Mouse (Mus musculus): Measurements from ENCODE around the gene Slc9a1. TPM values are rescaled to one million over a fixed set of nuclear protein-coding genes. Genes with fewer than 3 reads are reported as not detected.

The Slc9a1 gene
- polyA plus RNA-seq, 1 experiment: not detected

DNA sequence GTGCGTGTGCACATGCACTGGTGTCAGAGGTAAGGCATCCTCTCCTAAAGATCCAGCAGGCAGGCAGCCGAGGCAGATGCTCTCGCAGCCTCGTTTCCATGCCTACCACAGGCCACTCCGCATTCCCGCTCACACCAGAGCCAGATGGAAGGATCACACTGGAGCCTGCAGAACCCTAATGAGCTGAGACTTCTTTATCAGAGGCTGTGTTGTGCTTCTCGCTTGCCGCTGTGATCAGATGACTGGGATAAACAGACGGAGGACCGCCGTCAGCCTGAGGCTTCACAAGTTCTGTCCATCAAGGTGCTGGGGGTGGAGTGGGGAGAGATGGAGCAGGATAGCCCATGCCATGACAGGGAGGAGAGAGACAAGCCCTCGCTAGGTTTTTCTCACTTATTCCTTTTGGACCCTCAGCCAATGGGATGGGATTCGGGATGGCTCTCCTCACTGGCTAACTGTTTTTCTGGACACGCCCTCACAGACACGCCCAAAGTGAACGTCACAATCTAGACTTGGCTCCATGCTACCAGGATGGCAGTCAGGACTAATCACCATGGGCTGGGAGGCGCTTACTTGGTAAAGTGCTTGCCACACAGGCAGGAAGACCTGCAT, 63.2 kb downstream of the Slc9a1 start:
- H3K4me3 ChIP-seq (ENCODE audit: insufficient read depth, low read depth, low read length): no peak overlapping the region
- peaks cover 7% of the 10 kb centered on the region for H3K4me1 ChIP-seq (ENCODE audit: control insufficient read depth, insufficient read depth, low read length)
- WGBS: 19% methylated on average over 17 of the region's 17 CpGs
- TF ChIP-seq CTCF (IDR thresholded peaks at IDR 0.05; ENCODE audit: insufficient read depth, low read depth, low read length): no peak
- no peak for TF ChIP-seq POLR2A (IDR thresholded peaks at IDR 0.05; ENCODE audit: insufficient read depth, low read depth, low read length)
- H3K27ac ChIP-seq (ENCODE audit: insufficient read depth, low read depth, low read length): no peak overlapping the region

DNA sequence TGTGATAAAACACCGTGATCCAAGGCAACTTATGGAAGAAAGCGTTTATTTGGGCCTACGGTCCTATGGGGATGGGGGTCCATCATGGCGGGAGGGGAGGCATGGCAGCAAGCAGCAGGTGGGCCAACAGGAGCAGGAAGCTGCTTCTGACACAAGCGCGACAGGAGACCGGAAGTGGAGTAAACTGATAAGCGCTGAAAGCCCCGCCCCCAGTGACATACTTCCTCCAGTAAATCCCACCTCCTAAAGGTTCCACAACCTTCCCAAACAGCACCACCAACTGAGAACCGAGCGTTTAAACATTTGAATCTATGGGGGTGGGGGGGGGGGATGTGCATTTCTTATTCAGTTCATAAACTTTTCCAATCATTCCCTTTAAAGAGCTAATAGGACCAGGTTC, 66.4 kb downstream of the Slc9a1 start:
- Histone ChIP-seq H3K4me3 (ENCODE audit: insufficient read depth, low read depth, low read length) (no peak overlapping the region), H3K27ac (ENCODE audit: insufficient read depth, low read depth, low read length) (no peak overlapping the region), H3K4me1 (ENCODE audit: control insufficient read depth, insufficient read depth, low read length) (peaks cover 19% of the 10 kb centered on the region)
- WGBS: 92% methylated on average over 11 of the region's 11 CpGs
- no peak for TF ChIP-seq POLR2A (IDR thresholded peaks at IDR 0.05; ENCODE audit: insufficient read depth, low read depth, low read length)

DNA sequence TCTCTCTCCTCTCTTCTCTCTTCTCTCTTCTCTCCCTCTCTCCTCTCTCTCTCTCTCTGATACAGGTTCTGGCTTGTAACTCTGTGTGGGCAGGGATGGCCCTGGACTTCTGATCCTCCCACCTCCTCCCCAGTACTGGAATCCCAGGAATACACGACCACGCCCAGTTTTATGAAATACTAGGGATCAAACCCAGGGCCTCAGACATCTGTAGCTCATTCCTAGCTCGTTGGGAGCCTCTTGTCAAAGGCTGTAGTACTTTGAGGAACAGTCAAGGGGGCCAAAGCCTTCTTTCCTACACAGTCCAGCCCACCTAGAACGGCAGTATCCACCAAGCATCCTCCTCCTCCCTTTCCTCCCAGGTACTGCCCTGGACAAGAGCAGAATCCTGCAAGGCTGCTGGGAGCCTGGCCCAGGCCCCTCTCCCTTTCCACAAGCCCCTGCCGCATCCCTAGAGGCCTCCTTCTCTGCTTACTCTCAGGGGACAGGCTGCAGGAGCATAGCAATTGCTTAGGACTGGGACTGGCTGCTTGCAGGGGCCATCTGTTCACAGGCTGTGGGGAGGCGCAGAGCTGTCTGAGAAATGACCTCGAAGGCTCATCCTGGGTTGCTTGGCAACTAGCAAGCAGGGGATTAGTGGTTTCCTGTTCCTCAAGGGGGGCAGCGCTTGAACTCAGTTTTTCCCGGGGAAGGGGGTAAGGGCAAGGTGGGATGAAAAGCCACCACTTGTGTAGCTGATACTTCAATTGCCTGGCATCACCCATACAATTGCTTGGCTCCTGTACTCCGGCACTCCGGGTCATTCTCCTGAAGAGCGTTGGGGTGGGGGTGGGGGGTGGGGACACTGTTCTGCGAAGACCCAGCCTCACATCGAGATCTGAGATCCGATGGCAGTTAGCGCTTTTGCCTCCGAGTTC, 70.2 kb downstream of the Slc9a1 start:
- Histone ChIP-seq H3K4me1 (ENCODE audit: control insufficient read depth, insufficient read depth, low read length) (peaks cover 16% of the 10 kb centered on the region), H3K4me3 (ENCODE audit: insufficient read depth, low read depth, low read length) (no peak overlapping the region), H3K27ac (ENCODE audit: insufficient read depth, low read depth, low read length) (no peak overlapping the region)
- WGBS: 24% methylated on average over 17 of the region's 17 CpGs
- no peak for TF ChIP-seq CTCF (IDR thresholded peaks at IDR 0.05; ENCODE audit: insufficient read depth, low read depth, low read length)
- TF ChIP-seq POLR2A (IDR thresholded peaks at IDR 0.05; ENCODE audit: insufficient read depth, low read depth, low read length): no peak

DNA sequence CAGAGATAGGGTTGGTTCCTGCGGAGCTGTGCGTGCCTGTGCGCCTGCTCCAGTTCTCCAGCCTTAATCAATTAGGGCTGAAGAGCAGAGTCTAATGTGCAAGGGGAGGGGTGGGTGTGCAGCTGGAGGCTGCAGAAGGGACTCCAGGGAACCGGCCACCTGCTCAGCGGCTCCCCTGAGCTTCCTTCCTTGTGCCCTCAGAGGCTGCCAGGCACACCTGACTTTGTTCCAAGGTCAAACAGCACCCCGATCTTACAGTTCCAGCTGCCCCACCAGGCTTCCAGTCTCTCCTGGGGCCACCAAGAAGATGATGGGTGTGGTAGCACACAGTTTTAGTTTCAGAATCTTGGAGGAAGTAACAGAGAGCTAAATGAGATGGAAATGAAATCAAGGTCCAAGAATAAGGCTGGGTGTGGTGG, 70.9 kb downstream of the Slc9a1 start:
- TF ChIP-seq CTCF (IDR thresholded peaks at IDR 0.05; ENCODE audit: insufficient read depth, low read depth, low read length) (no peak), POLR2A (IDR thresholded peaks at IDR 0.05; ENCODE audit: insufficient read depth, low read depth, low read length) (no peak)
- no peak overlapping the region for H3K4me3 ChIP-seq (ENCODE audit: insufficient read depth, low read depth, low read length)
- peaks cover 16% of the 10 kb centered on the region for H3K4me1 ChIP-seq (ENCODE audit: control insufficient read depth, insufficient read depth, low read length)
- 30% methylated on average over 6 of the region's 6 CpGs for WGBS
- H3K27ac ChIP-seq (ENCODE audit: insufficient read depth, low read depth, low read length): no peak overlapping the region

DNA sequence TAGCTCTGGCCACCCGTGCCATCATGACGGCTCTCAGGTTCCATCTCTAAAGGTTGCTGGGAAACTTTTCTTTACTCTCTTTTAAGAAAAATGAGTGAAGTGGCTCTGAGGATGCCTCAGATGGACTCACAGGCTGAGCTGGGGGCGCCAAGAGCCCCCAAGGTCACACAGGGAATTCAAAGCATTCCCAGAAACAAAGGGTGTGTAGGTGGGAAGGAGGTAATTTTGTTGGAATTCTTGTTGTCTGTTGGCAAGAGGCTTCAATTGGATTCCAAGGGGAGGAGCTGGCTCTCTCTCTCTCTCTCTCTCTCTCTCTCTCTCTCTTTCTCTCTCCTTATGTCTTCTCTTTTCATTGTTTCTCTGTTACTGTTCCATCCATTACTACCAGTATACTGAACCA, 72.7 kb downstream of the Slc9a1 start:
- Histone ChIP-seq H3K27ac (ENCODE audit: insufficient read depth, low read depth, low read length) (no peak overlapping the region), H3K4me1 (ENCODE audit: control insufficient read depth, insufficient read depth, low read length) (peaks cover 17% of the 10 kb centered on the region), H3K4me3 (ENCODE audit: insufficient read depth, low read depth, low read length) (no peak overlapping the region)
- no peak for TF ChIP-seq POLR2A (IDR thresholded peaks at IDR 0.05; ENCODE audit: insufficient read depth, low read depth, low read length)
- TF ChIP-seq CTCF (IDR thresholded peaks at IDR 0.05; ENCODE audit: insufficient read depth, low read depth, low read length): no peak
- 79% methylated on average over 3 of the region's 3 CpGs for WGBS

DNA sequence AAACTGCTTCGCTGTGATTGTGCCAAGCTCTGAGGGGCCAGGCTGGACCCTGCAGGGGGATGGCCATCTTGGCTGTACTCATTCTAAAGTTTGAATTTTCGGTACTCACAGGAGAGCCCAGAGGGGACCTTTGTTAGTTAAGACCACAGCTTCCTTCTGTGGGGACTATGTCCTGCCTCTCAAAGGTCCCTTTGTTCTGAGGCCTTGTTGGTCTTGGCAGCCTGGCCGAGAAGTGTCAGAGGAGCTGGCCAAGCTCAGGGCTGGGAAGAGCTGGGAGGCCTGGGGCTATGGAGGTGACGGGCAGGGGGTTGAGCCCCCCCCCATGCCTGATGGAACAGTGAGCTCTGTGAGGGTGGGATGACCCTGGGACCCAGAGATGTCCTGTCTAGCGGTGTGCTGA, 73.6 kb downstream of the Slc9a1 start:
- H3K27ac ChIP-seq (ENCODE audit: insufficient read depth, low read depth, low read length): no peak overlapping the region
- 64% methylated on average over 5 of the region's 5 CpGs for WGBS
- no peak overlapping the region for H3K4me3 ChIP-seq (ENCODE audit: insufficient read depth, low read depth, low read length)
- peaks cover 20% of the 10 kb centered on the region for H3K4me1 ChIP-seq (ENCODE audit: control insufficient read depth, insufficient read depth, low read length)
- TF ChIP-seq POLR2A (IDR thresholded peaks at IDR 0.05; ENCODE audit: insufficient read depth, low read depth, low read length) (0 out of 2 replicates have a peak, but pooled peaks have one; percentile 17), CTCF (IDR thresholded peaks at IDR 0.05; ENCODE audit: insufficient read depth, low read depth, low read length) (no peak)

DNA sequence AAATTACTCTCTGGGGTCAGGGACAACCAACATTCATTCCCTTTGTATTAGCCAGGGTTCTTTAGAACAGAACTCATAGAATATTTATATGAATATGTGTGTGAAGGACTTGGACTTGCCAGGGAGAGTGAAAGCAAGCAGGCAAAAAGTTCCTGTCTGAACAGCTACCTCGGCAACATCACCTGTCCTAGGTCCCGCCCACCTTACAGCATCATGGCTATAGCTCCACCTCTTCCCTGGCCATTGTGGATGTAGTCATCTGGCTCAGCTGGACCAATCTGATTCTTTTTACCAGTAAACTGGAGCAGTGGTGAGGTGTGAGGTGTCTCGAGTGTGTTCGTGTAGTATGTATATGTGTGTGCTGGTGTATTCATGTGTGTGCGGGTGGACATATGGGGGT, 76.2 kb downstream of the Slc9a1 start:
- 95% methylated on average over 5 of the region's 5 CpGs for WGBS
- no peak overlapping the region for H3K4me3 ChIP-seq (ENCODE audit: insufficient read depth, low read depth, low read length)
- TF ChIP-seq CTCF (IDR thresholded peaks at IDR 0.05; ENCODE audit: insufficient read depth, low read depth, low read length) (no peak), POLR2A (IDR thresholded peaks at IDR 0.05; ENCODE audit: insufficient read depth, low read depth, low read length) (no peak)
- H3K27ac ChIP-seq (ENCODE audit: insufficient read depth, low read depth, low read length): no peak overlapping the region
- peaks cover 15% of the 10 kb centered on the region for H3K4me1 ChIP-seq (ENCODE audit: control insufficient read depth, insufficient read depth, low read length)

DNA sequence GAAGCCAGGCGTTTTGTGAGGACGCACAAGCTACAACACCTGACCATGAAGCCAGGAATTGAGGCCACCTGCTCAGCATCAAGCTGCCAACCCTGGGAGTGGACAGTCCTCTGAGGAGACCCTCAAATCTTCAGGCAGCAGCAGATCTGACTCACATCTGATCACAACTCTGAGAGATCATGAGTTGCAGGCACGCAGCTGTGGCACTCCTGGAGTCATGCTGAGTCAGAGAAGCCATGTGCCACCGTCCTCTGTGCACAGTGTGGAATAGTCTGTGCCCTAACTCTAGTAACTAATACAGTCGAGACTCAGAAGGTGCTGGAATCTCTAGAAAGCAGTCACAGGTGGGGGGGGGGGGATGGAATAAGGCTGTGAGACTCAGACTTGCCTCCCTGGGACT, 77.9 kb downstream of the Slc9a1 start:
- Histone ChIP-seq H3K4me1 (ENCODE audit: control insufficient read depth, insufficient read depth, low read length) (peaks cover 15% of the 10 kb centered on the region), H3K4me3 (ENCODE audit: insufficient read depth, low read depth, low read length) (no peak overlapping the region), H3K27ac (ENCODE audit: insufficient read depth, low read depth, low read length) (no peak overlapping the region)
- TF ChIP-seq CTCF (IDR thresholded peaks at IDR 0.05; ENCODE audit: insufficient read depth, low read depth, low read length) (no peak), POLR2A (IDR thresholded peaks at IDR 0.05; ENCODE audit: insufficient read depth, low read depth, low read length) (no peak)
- 45% methylated on average over 5 of the region's 5 CpGs for WGBS

DNA sequence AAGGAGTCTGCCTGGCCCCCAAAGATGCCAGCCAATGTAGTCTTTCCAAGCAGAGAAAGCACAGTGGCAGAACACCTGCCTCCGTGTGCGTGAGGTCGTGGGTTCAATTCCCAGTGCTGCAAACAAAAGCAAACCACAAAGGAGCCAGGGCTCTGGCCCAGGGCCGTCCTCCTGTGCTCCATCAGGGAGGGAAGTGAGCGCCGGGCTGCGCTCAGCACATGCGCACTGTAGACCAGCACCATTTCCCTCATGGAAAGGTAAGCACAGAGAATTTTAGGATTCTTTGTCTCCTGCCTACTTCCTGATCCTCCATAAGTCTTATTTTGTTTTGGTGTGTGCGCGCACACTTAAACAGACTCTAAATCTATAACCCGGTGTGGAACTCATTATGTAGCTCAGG, 78.5 kb downstream of the Slc9a1 start:
- WGBS: 87% methylated on average over 11 of the region's 11 CpGs
- no peak overlapping the region for H3K4me3 ChIP-seq (ENCODE audit: insufficient read depth, low read depth, low read length)
- TF ChIP-seq POLR2A (IDR thresholded peaks at IDR 0.05; ENCODE audit: insufficient read depth, low read depth, low read length) (no peak), CTCF (IDR thresholded peaks at IDR 0.05; ENCODE audit: insufficient read depth, low read depth, low read length) (no peak)
- H3K4me1 ChIP-seq (ENCODE audit: control insufficient read depth, insufficient read depth, low read length): peaks cover 15% of the 10 kb centered on the region
- no peak overlapping the region for H3K27ac ChIP-seq (ENCODE audit: insufficient read depth, low read depth, low read length)
